Mouse (Mus musculus): Measurements from ENCODE around the gene Btbd9.

Btbd9 gene

GRCm38 (mm10) chr17:30183561-30183960 is 392.7 kb downstream of the Btbd9 start:
- DNase-seq (ENCODE audit: low read depth, low spot score), result no peak

DNA sequence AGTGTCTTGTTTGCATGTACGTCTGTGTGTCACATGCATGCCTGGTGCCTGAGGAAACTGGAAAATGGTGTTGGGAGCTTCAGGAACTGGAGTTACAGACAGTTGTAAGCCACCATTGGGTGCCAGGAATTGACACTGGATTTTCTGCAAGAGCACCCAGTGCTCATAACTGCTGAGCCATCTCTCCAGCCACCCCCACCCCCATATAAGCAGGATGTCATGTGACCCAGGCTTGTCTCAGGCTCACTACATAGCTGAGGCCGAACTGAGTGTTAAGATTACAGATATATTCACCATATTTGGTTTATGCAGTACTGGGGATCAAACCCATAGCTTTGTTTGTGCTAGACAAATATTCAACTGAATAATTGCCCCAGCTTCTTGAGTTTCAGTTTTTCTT is 394.2 kb downstream of the Btbd9 start:
- DNase-seq (ENCODE audit: low read depth, low spot score), result no peak

DNA sequence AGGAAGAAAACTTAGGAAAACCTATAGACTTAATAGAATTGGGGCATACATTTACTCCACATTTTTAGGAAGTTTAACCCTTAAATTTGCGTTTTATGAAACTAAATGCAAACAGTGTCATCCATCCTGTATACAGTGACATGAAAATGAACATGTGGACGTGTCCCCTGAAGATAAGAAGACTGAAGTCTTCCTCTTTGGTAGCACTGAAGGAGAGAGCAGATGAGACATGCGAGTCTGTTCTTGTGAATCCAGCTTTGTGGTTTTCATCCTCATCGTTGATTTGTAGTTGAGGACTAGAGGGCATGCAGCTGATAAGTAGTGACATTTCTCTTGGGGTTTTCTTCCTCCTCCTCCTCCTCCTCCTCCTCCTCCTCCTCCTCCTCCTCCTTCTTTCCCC is 394.7 kb downstream of the Btbd9 start:
- DNase-seq (ENCODE audit: low read depth, low spot score), result no peak

DNA sequence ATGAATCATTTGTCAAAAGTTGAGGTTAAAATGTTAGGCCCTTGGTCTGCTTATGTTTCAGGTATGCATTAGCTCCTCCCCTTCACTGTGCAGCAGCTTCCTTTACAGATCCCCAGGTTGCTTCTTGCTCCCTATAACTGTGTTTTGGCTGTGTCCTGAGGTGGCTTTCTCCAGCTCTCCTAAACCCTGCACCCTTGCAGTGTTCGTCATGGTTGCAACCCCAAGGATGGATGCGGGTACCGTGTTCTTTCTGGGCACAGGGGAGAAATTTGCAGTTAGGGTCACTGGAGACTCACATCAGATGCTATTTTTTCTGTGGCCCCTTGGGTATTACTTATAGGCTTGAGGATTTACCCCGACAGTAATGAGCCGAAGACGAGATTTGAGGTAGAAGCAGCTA is 396.1 kb downstream of the Btbd9 start:
- DNase-seq (ENCODE audit: low read depth, low spot score), result no peak

- no peak for DNase-seq (ENCODE audit: low read depth, low spot score)
Observed at GRCm38 (mm10) chr17:30178402-30178801, 397.9 kb downstream of the Btbd9 start.

GRCm38 (mm10) chr17:30177435-30177834 is 398.9 kb downstream of the Btbd9 start:
- DNase-seq (ENCODE audit: low read depth, low spot score), result no peak

All from skeletal muscle tissue, adult 2 months (tissue).